Mouse (Mus musculus): ENCODE measurements at regions not wholly inside any gene's neighbourhood (a gene's known extent, or its start where the extent isn't known, plus 50 kb on each side); places are given as distances from the start of the nearest gene placed in this dataset.

- WGBS: 83% methylated on average over 2 of the region's 2 CpGs
- H3K4me1 ChIP-seq (ENCODE audit: control insufficient read depth, insufficient read depth, low read length): no peaks in the 10 kb centered on the region
- no peaks in the 10 kb centered on the region for H3K36me3 ChIP-seq (ENCODE audit: control insufficient read depth, insufficient read depth, low read length)
- H3K9me3 ChIP-seq (replicated peaks; ENCODE audit: control insufficient read depth, low read length): no peaks in the 10 kb centered on the region
- no peak overlapping the region for H3K4me2 ChIP-seq (ENCODE audit: low read depth, low read length)
- H3K4me3 ChIP-seq (replicated peaks; ENCODE audit: low read length): no peak overlapping the region
- no peaks in the 10 kb centered on the region for H3K27me3 ChIP-seq (ENCODE audit: control insufficient read depth, insufficient read depth, low read length)
- H3K9ac ChIP-seq (ENCODE audit: low read length): no peak overlapping the region
- no peak for ATAC-seq (ENCODE audit: insufficient read depth, low FRiP score)
- H3K27ac ChIP-seq (ENCODE audit: low read length): no peak overlapping the region
Observed at GRCm38 (mm10) chr14:68307973-68308660, 986.0 kb downstream of the Synb start.

GRCm38 (mm10) chr14:68305166-68305565, 988.9 kb downstream of the Synb start:
- Histone ChIP-seq H3K36me3 (ENCODE audit: control insufficient read depth, insufficient read depth, low read length) (no peaks in the 10 kb centered on the region), H3K27ac (ENCODE audit: low read length) (no peak overlapping the region), H3K9me3 (replicated peaks; ENCODE audit: control insufficient read depth, low read length) (no peaks in the 10 kb centered on the region), H3K4me1 (ENCODE audit: control insufficient read depth, insufficient read depth, low read length) (no peaks in the 10 kb centered on the region), H3K9ac (ENCODE audit: low read length) (no peak overlapping the region), H3K4me3 (replicated peaks; ENCODE audit: low read length) (no peak overlapping the region), H3K4me2 (ENCODE audit: low read depth, low read length) (no peak overlapping the region), H3K27me3 (ENCODE audit: control insufficient read depth, insufficient read depth, low read length) (no peaks in the 10 kb centered on the region)
- 75% methylated on average over 8 of the region's 8 CpGs for WGBS
- ATAC-seq (ENCODE audit: insufficient read depth, low FRiP score): no peak

- Histone ChIP-seq H3K4me2 (ENCODE audit: low read depth, low read length) (no peak overlapping the region), H3K9me3 (replicated peaks; ENCODE audit: control insufficient read depth, low read length) (no peaks in the 10 kb centered on the region), H3K9ac (ENCODE audit: low read length) (no peak overlapping the region), H3K36me3 (ENCODE audit: control insufficient read depth, insufficient read depth, low read length) (no peaks in the 10 kb centered on the region), H3K27ac (ENCODE audit: low read length) (no peak overlapping the region), H3K4me3 (replicated peaks; ENCODE audit: low read length) (no peak overlapping the region), H3K27me3 (ENCODE audit: control insufficient read depth, insufficient read depth, low read length) (no peaks in the 10 kb centered on the region), H3K4me1 (ENCODE audit: control insufficient read depth, insufficient read depth, low read length) (no peaks in the 10 kb centered on the region)
- WGBS: 32% methylated on average over 4 of the region's 4 CpGs
- no peak for ATAC-seq (ENCODE audit: insufficient read depth, low FRiP score)
Observed at GRCm38 (mm10) chr14:68301710-68302109, 992.4 kb downstream of the Synb start.

GRCm38 (mm10) chr14:68285546-68285945, 1008.6 kb downstream of the Synb start:
- no peaks in the 10 kb centered on the region for H3K36me3 ChIP-seq (ENCODE audit: control insufficient read depth, insufficient read depth, low read length)
- H3K4me1 ChIP-seq (ENCODE audit: control insufficient read depth, insufficient read depth, low read length): no peaks in the 10 kb centered on the region
- no peak overlapping the region for H3K9ac ChIP-seq (ENCODE audit: low read length)
- H3K9me3 ChIP-seq (replicated peaks; ENCODE audit: control insufficient read depth, low read length): no peaks in the 10 kb centered on the region; the same call in 1 of the 2 replicates
- WGBS: 69% methylated on average over 3 of the region's 3 CpGs
- H3K4me3 ChIP-seq (replicated peaks; ENCODE audit: low read length): no peak overlapping the region
- ATAC-seq (ENCODE audit: insufficient read depth, low FRiP score): no peak
- H3K4me2 ChIP-seq (ENCODE audit: low read depth, low read length): no peak overlapping the region
- H3K27me3 ChIP-seq (ENCODE audit: control insufficient read depth, insufficient read depth, low read length): no peaks in the 10 kb centered on the region
- H3K27ac ChIP-seq (ENCODE audit: low read length): no peak overlapping the region

GRCm38 (mm10) chr14:68261436-68261835, 1032.7 kb downstream of the Synb start:
- 62% methylated on average over 3 of the region's 3 CpGs for WGBS
- no peak overlapping the region for H3K4me2 ChIP-seq (ENCODE audit: low read depth, low read length)
- no peak overlapping the region for H3K4me3 ChIP-seq (replicated peaks; ENCODE audit: low read length)

GRCm38 (mm10) chr14:68246966-68247365, 1047.1 kb downstream of the Synb start:
- ATAC-seq (ENCODE audit: insufficient read depth, low FRiP score): no peak
- Histone ChIP-seq H3K4me2 (ENCODE audit: low read depth, low read length) (no peak overlapping the region), H3K27ac (ENCODE audit: low read length) (no peak overlapping the region), H3K36me3 (ENCODE audit: control insufficient read depth, insufficient read depth, low read length) (no peaks in the 10 kb centered on the region), H3K4me1 (ENCODE audit: control insufficient read depth, insufficient read depth, low read length) (no peaks in the 10 kb centered on the region), H3K27me3 (ENCODE audit: control insufficient read depth, insufficient read depth, low read length) (no peaks in the 10 kb centered on the region), H3K4me3 (replicated peaks; ENCODE audit: low read length) (no peak overlapping the region), H3K9me3 (replicated peaks; ENCODE audit: control insufficient read depth, low read length) (no peaks in the 10 kb centered on the region), H3K9ac (ENCODE audit: low read length) (no peak overlapping the region)
- 81% methylated on average over 2 of the region's 2 CpGs for WGBS

More at GRCm38 (mm10) chr14:68261436-68261835, 1032.7 kb downstream of the Synb start:
- no peak overlapping the region for H3K27ac ChIP-seq (ENCODE audit: low read length)
- no peak overlapping the region for H3K9ac ChIP-seq (ENCODE audit: low read length)
- H3K4me1 ChIP-seq (ENCODE audit: control insufficient read depth, insufficient read depth, low read length): no peaks in the 10 kb centered on the region
- no peaks in the 10 kb centered on the region for H3K9me3 ChIP-seq (replicated peaks; ENCODE audit: control insufficient read depth, low read length)
- H3K36me3 ChIP-seq (ENCODE audit: control insufficient read depth, insufficient read depth, low read length): no peaks in the 10 kb centered on the region
- no peaks in the 10 kb centered on the region for H3K27me3 ChIP-seq (ENCODE audit: control insufficient read depth, insufficient read depth, low read length)
- no peak for ATAC-seq (ENCODE audit: insufficient read depth, low FRiP score)

- no peak overlapping the region for H3K4me2 ChIP-seq (ENCODE audit: low read depth, low read length)
- WGBS: 76% methylated on average over 7 of the region's 7 CpGs
Observed at GRCm38 (mm10) chr14:68240146-68240545, 1054.0 kb downstream of the Synb start.

GRCm38 (mm10) chr14:68224152-68224551, 1069.9 kb downstream of the Synb start:
- no peaks in the 10 kb centered on the region for H3K36me3 ChIP-seq (ENCODE audit: control insufficient read depth, insufficient read depth, low read length)
- 86% methylated on average over 3 of the region's 3 CpGs for WGBS
- ATAC-seq (ENCODE audit: insufficient read depth, low FRiP score): no peak

More at GRCm38 (mm10) chr14:68240146-68240545, 1054.0 kb downstream of the Synb start:
- Histone ChIP-seq H3K9ac (ENCODE audit: low read length) (no peak overlapping the region), H3K4me1 (ENCODE audit: control insufficient read depth, insufficient read depth, low read length) (no peaks in the 10 kb centered on the region), H3K27me3 (ENCODE audit: control insufficient read depth, insufficient read depth, low read length) (no peaks in the 10 kb centered on the region), H3K4me3 (replicated peaks; ENCODE audit: low read length) (no peak overlapping the region), H3K36me3 (ENCODE audit: control insufficient read depth, insufficient read depth, low read length) (no peaks in the 10 kb centered on the region), H3K27ac (ENCODE audit: low read length) (no peak overlapping the region), H3K9me3 (replicated peaks; ENCODE audit: control insufficient read depth, low read length) (no peaks in the 10 kb centered on the region)
- no peak for ATAC-seq (ENCODE audit: insufficient read depth, low FRiP score)

GRCm38 (mm10) chr14:68219025-68219595, 1075.0 kb downstream of the Synb start:
- Histone ChIP-seq H3K4me3 (replicated peaks; ENCODE audit: low read length) (no peak overlapping the region), H3K27ac (ENCODE audit: low read length) (no peak overlapping the region), H3K36me3 (ENCODE audit: control insufficient read depth, insufficient read depth, low read length) (no peaks in the 10 kb centered on the region), H3K9ac (ENCODE audit: low read length) (no peak overlapping the region), H3K9me3 (replicated peaks; ENCODE audit: control insufficient read depth, low read length) (no peaks in the 10 kb centered on the region), H3K4me1 (ENCODE audit: control insufficient read depth, insufficient read depth, low read length) (no peaks in the 10 kb centered on the region), H3K27me3 (ENCODE audit: control insufficient read depth, insufficient read depth, low read length) (no peaks in the 10 kb centered on the region), H3K4me2 (ENCODE audit: low read depth, low read length) (no peak overlapping the region)
- ATAC-seq (ENCODE audit: insufficient read depth, low FRiP score): no peak
- WGBS: 65% methylated on average over 9 of the region's 9 CpGs

More at GRCm38 (mm10) chr14:68224152-68224551, 1069.9 kb downstream of the Synb start:
- H3K4me2 ChIP-seq (ENCODE audit: low read depth, low read length): no peak overlapping the region
- H3K4me3 ChIP-seq (replicated peaks; ENCODE audit: low read length): no peak overlapping the region
- H3K9ac ChIP-seq (ENCODE audit: low read length): no peak overlapping the region
- H3K27ac ChIP-seq (ENCODE audit: low read length): no peak overlapping the region
- no peaks in the 10 kb centered on the region for H3K9me3 ChIP-seq (replicated peaks; ENCODE audit: control insufficient read depth, low read length)
- no peaks in the 10 kb centered on the region for H3K4me1 ChIP-seq (ENCODE audit: control insufficient read depth, insufficient read depth, low read length)
- H3K27me3 ChIP-seq (ENCODE audit: control insufficient read depth, insufficient read depth, low read length): no peaks in the 10 kb centered on the region
